Mouse (Mus musculus): ENCODE measurements around the gene Rtf1. TPM values are rescaled to one million over a fixed set of nuclear protein-coding genes. Genes with fewer than 3 reads are reported as not detected.
"Not testable (repeated sequence)": the region's sequence is repeated elsewhere in the genome, so short reads cannot be mapped to it uniquely, and the experiment has no call there.

The Rtf1 gene
- total RNA-seq (2015) = 29.7 and 32.6 TPM in 2 replicates
- 26.7 and 27.0 TPM in 2 replicates for total RNA-seq (2017)

- ATAC-seq (ENCODE audit: poor library complexity, severe bottlenecking) = peak; percentile 96
These were observed at the start of gene Rtf1 for GRCm38 (mm10) chr2:119674525-119675214. Rtf1 (plus strand) TSS chr2:119675068.

GRCm38 (mm10) chr2:119636781-119637180, 38.1 kb upstream of the Rtf1 start:
- no peak for ATAC-seq (ENCODE audit: poor library complexity, severe bottlenecking)

GRCm38 (mm10) chr2:119641214-119641912, 33.5 kb upstream of the Rtf1 start:
- peak; percentile 56 for ATAC-seq (ENCODE audit: poor library complexity, severe bottlenecking)

DNA sequence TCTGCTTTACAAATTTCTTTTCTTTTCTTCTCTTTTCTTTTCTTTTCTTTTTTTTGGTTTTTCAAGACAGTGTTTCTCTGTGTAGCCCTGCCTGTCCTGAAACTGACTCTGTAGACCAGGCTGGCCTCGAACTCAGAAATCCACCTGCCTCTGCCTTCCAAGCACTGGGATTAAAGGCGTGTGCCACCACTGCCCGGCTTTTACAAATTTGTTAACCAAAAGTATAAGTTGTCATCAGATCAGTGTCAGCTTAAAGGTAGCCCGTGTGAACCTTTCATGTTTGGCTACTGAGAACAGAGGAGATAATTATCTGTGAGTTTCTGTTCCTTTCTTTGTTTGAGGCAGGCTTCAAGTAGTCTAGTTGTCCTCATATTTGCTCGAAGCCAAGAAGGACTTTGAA, 30.6 kb upstream of the Rtf1 start:
- no peak for ATAC-seq (ENCODE audit: poor library complexity, severe bottlenecking)

- peak; percentile 87 for ATAC-seq (ENCODE audit: poor library complexity, severe bottlenecking)
These were observed 12.4 kb upstream of the Rtf1 start, which contains the start of gene Ndufaf1 for GRCm38 (mm10) chr2:119662220-119663182. Ndufaf1 (minus strand) TSS chr2:119662827.

GRCm38 (mm10) chr2:119665744-119666143, 9.1 kb upstream of the Rtf1 start:
- ATAC-seq (ENCODE audit: poor library complexity, severe bottlenecking) = not testable (repeated sequence)

GRCm38 (mm10) chr2:119669010-119669409, 5.9 kb upstream of the Rtf1 start:
- no peak for ATAC-seq (ENCODE audit: poor library complexity, severe bottlenecking)

DNA sequence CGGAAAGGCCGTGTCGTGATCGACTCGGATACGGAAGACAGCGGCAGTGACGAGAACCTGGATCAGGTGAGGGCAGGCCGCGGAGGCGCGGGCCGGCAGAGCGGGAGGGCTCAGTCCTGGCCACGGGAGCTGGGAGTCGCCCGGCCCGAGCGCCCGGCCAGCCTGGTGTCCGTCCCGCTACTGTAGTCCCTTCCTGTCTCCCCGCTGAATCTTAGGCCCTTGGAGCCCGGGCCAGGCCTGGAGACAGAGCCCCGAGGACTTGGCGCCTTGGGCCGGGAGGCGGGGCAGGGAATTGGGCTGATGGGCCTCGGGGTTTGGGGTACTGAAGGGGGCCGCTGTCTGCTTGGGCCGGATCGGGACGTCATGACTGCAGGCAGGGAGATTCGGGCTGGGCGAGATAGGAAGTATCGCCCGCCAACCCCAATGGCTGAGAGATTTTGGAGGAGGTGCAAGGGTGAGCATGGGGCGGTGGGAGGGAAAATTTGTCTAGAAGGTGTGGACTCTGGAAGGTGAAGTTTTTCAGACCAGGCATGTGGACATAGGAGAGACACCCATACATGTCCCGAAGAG, 432 bp downstream of the Rtf1 start:
- ATAC-seq (ENCODE audit: poor library complexity, severe bottlenecking) = peak; percentile 60

DNA sequence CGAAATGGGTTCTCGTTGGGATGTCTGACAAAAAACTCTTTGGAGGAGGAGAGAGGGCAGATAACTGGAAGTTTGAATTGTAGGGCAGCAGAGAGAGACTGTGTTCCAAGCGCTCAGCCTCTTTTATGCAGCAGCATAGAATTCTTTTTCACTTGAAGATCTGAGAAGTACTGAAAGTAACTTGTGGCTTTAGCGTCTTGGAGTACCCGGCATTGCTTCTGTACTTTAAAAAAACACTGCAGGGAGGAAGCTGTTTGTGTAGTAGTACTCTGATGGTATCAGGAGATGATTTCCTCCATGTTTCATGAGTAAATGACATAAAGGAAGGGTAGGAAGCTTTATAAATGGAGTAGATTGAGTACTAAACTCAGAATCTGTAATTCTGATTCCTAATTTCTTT, 963 bp downstream of the Rtf1 start:
- no peak for ATAC-seq (ENCODE audit: poor library complexity, severe bottlenecking)

GRCm38 (mm10) chr2:119683706-119684105, 8.8 kb downstream of the Rtf1 start:
- no peak for ATAC-seq (ENCODE audit: poor library complexity, severe bottlenecking)

DNA sequence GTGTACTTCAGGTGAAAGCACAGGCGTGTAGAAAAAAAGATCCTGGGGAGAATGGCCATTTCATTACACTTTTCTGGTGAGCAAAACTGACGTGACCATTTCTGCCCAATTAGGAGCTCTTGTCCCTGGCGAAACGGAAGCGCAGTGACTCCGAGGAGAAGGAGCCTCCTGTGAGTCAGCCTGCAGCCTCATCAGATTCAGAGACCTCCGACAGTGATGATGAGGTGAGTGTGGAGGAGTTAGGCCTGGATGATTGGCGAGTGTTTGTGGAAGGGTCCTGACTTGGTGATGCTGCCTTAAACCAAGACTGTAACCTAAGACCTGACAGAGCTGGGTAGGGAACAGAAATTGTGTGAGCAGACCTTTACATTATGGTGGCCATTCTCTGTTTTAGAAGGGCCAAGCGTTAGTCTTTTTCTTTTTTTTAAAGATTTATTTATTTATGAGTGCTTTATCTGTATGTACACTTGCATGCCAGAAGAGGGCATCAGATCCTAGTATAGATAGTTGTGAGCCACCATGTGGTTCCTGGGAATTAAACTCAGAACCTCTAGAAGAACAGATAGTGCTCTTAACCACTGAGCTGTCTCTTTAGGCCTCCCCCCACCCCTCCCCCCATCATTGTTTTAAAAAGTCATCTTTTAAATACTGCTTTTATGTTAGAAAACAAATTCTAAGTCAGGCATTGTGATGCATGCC, 17.3 kb downstream of the Rtf1 start:
- ATAC-seq (ENCODE audit: poor library complexity, severe bottlenecking) = no peak

- ATAC-seq (ENCODE audit: poor library complexity, severe bottlenecking) = no peak
These were observed 20.0 kb downstream of the Rtf1 start for GRCm38 (mm10) chr2:119694826-119695225.

- no peak for ATAC-seq (ENCODE audit: poor library complexity, severe bottlenecking)
These were observed 21.2 kb downstream of the Rtf1 start for GRCm38 (mm10) chr2:119696111-119696510.

DNA sequence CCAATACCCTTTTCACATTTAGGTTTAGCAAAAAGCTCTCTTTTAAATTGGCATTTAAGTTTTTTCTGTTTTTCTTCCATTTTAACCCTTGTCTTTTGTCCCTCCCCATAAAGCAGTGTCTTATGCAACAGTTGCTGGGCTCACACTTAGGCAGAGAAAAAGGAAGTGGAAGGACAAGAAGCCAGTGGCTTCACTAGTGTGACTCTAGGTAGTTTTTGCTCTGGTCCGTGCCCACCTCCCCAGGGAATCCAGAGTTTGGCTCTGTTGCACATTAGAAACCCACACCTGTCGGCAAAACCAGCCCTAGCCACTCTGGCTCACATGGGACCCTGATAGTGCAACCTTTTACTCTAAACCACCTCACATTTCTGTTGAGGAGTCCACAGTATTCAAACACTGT, 23.6 kb downstream of the Rtf1 start:
- peak; percentile 82 for ATAC-seq (ENCODE audit: poor library complexity, severe bottlenecking)

DNA sequence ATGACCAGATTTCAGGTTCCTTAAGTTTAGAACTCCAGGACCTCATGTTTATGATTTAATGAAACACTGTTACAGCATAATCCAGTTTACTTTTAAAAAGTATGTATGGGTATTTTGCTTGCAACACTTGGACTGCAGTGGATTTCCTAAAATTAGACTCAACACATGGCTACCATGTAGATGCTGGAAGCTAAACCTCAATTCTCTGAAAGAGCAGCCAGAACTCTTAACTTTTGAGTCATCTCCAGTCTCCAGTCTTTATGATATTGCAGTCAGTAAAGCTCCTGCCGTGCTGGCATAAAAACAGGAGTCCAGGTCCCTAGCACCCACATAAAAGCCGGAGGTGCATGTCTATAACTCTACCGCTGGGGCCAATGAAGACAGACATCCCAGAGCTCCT, 25.1 kb downstream of the Rtf1 start:
- ATAC-seq (ENCODE audit: poor library complexity, severe bottlenecking) = no peak

DNA sequence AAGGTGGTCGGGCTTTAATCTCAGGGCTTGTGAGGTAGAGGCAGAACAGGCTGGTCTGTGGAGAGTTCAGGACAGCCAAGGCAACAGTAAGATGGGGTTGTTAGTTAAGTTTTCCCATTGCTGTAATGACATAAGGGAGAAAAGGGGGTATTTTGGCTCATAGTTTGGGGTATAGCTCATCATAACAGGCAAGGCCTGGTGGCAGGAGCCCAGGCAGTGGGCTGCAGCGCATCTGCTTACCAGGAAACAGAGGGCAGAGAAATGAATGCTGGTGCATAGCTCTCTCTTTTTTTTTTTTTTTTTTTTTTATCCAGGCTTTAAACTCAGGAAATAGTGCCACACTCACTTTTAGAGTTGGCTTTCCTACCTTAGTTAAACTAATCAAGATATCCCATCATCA, 28.3 kb downstream of the Rtf1 start:
- no peak for ATAC-seq (ENCODE audit: poor library complexity, severe bottlenecking)

GRCm38 (mm10) chr2:119707676-119708075, 32.8 kb downstream of the Rtf1 start:
- no peak for ATAC-seq (ENCODE audit: poor library complexity, severe bottlenecking)

GRCm38 (mm10) chr2:119710011-119710410, 35.1 kb downstream of the Rtf1 start:
- no peak for ATAC-seq (ENCODE audit: poor library complexity, severe bottlenecking)

DNA sequence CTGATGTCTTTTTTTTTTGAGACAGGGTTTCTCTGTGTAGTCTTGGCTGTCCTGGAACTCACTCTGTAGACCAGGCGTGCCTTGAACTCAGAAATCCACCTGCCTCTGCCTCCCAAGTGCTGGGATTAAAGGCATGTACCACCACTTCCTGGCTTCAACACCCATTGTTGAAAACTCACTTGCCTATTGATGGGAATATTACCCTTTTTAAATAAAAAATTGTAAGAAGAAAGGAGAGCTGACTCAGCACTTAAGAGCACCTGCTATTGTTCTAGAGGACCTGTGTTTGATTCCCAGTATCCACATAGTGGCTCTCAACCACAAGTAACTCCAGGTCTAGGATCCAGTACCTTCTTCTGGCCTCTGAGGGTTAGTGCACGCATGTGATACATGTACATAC, 41.0 kb downstream of the Rtf1 start:
- not testable (repeated sequence) for ATAC-seq (ENCODE audit: poor library complexity, severe bottlenecking)

DNA sequence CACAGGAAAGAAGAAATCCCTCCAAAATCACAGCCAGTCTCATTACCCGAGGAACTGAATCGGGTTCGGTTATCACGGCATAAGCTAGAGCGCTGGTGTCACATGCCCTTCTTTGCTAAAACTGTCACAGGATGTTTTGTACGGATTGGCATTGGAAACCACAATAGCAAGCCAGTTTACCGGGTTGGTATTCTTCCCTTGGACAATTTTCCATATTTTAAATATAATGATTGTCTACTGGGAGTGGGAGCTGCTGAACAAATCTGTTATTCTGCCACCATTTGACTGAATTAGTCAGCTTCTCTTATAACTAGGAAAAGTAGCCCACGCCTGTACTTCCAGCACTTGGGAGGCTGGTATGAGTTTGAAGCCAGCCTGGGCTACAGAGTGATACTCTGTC, 46.2 kb downstream of the Rtf1 start:
- no peak for ATAC-seq (ENCODE audit: poor library complexity, severe bottlenecking)

All from megakaryocyte, adult 5-6 weeks (primary cell).